Comparison of ENCODE assay signal across 20 mouse cellular contexts in the genomic region with DNA sequence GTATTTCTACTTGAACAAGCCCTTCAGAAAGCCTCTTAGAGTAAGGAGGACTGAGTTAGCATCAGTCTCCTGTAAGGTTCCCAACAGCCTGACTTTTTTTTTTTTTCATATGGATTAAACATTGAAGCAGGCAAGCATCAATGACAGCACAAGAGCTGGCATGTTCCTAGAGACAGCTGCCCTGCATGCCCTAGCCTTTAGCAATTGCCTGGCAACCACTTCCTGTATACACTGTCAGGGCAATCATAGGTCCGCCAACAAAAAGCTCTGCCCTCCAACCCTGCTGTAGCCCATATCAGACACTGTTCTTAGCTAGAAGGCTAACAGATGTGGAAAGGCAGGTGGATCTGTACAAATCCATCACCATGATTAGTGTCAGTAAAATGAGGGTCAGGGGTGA.
DNase-seq lines count a peak whose midpoint lies in the region; ATAC-seq and TF ChIP-seq lines count a peak whose summit lies in the region.
"Had no signal": no experiment of that assay in that cellular context is flagged by ENCODE, and none has a peak within 500 bp of the region (broad histone marks: within the 10 kb centered on the region; RNA-seq: fewer than 3 reads in every experiment).

No protein-coding gene starts in this region.

- H3K9me3 ChIP-seq in forebrain, embryonic 13.5 days (replicated peaks), result no peaks in the 10 kb centered on the region
- no peaks in the 10 kb centered on the region for H3K9me3 ChIP-seq in forebrain, embryonic 16.5 days (ENCODE audit: control insufficient read depth, low read length)
- H3K9me3 ChIP-seq: embryonic facial prominence, embryonic 13.5 days; heart, embryonic 15.5 days; hindbrain, embryonic 13.5 days had no signal

- 0 out of 2 replicates have a peak, but pooled peaks have one; percentile 41 for ATAC-seq in forebrain, embryonic 13.5 days
- ATAC-seq in forebrain, embryonic 16.5 days, result no peak
- peak; percentile 65 for ATAC-seq in granulocyte monocyte progenitor cell, adult 5-6 weeks (replicated peaks; ENCODE audit: poor library complexity, severe bottlenecking)
- ATAC-seq: intestine, embryonic 16.5 days had no signal

- intact Hi-C loops in left cerebral cortex, postnatal 4 days (cut with DNase I), result no loop called here

- peaks cover 12% of the 10 kb centered on the region for H3K36me3 ChIP-seq in forebrain, embryonic 13.5 days (ENCODE audit: poor library complexity, severe bottlenecking)
- peaks cover 12% of the 10 kb centered on the region for H3K36me3 ChIP-seq in forebrain, embryonic 16.5 days (ENCODE audit: control insufficient read depth, insufficient read depth)
- H3K36me3 ChIP-seq in myocyte (ENCODE audit: control insufficient read depth, insufficient read depth), result no peaks in the 10 kb centered on the region
- H3K36me3 ChIP-seq: G1E had no signal

- no peak overlapping the region for H3ac ChIP-seq in myocyte (ENCODE audit: control insufficient read depth, insufficient read length)

- H3K27me3 ChIP-seq in forebrain, embryonic 13.5 days, result no peaks in the 10 kb centered on the region
- no peaks in the 10 kb centered on the region for H3K27me3 ChIP-seq in forebrain, embryonic 16.5 days (replicated peaks; ENCODE audit: control insufficient read depth, insufficient read depth, low read length)
- H3K27me3 ChIP-seq in myocyte (ENCODE audit: control insufficient read depth, insufficient read depth, insufficient read length), result no peaks in the 10 kb centered on the region
- H3K27me3 ChIP-seq: embryonic facial prominence, embryonic 13.5 days; heart, embryonic 15.5 days; hindbrain, embryonic 13.5 days had no signal

- DNase-seq in left cerebral cortex, postnatal 4 days, result peak; percentile 13
- no peak for DNase-seq in left cerebral cortex, adult 18-20 months (ENCODE audit: low spot score in 2 of 2)
- DNase-seq in T-cell, adult 2 months (ENCODE audit: low spot score), result no peak
- DNase-seq: cerebellum, adult 9-11 months; gastrocnemius, postnatal 10 days; kidney, postnatal 36 days; layer of hippocampus, adult 9-11 months; thymus, postnatal 25 days had no signal

- 80% methylated on average over 1 of the region's 1 CpGs for WGBS in forebrain, embryonic 13.5 days
- WGBS in forebrain, embryonic 16.5 days, result 79% methylated on average over 1 of the region's 1 CpGs

- H3K4me3 ChIP-seq in forebrain, embryonic 13.5 days, result no peak overlapping the region
- H3K4me3 ChIP-seq in forebrain, embryonic 16.5 days (replicated peaks; ENCODE audit: low read length), result no peak overlapping the region
- H3K4me3 ChIP-seq in myocyte, result no peak overlapping the region
- H3K4me3 ChIP-seq: embryonic facial prominence, embryonic 13.5 days; heart, adult 2 months; heart, embryonic 15.5 days; hindbrain, embryonic 13.5 days had no signal

- H3K9ac ChIP-seq in forebrain, embryonic 13.5 days, result no peak overlapping the region
- no peak overlapping the region for H3K9ac ChIP-seq in forebrain, embryonic 16.5 days (replicated peaks; ENCODE audit: low read depth, low read length)
- H3K9ac ChIP-seq: embryonic facial prominence, embryonic 13.5 days; heart, embryonic 15.5 days; hindbrain, embryonic 13.5 days had no signal

- no peak overlapping the region for H3K27ac ChIP-seq in forebrain, embryonic 13.5 days
- no peak overlapping the region for H3K27ac ChIP-seq in forebrain, embryonic 16.5 days (ENCODE audit: low read length)
- H3K27ac ChIP-seq: embryonic facial prominence, embryonic 13.5 days; heart, adult 2 months; heart, embryonic 15.5 days; hindbrain, embryonic 13.5 days had no signal

- 0 out of 2 replicates have a peak, but pooled peaks cover 4% of the 10 kb centered on the region for H3K4me1 ChIP-seq in forebrain, embryonic 13.5 days
- H3K4me1 ChIP-seq in forebrain, embryonic 16.5 days (replicated peaks; ENCODE audit: control insufficient read depth, insufficient read depth, low read length), result peaks cover 5% of the 10 kb centered on the region
- H3K4me1 ChIP-seq: embryonic facial prominence, embryonic 13.5 days had no signal

- no peak for TF ChIP-seq POLR2A in myocyte (IDR thresholded peaks at IDR 0.05; ENCODE audit: insufficient read length, low read depth)

- H3K79me2 ChIP-seq in myocyte (ENCODE audit: control insufficient read depth, insufficient read depth), result no peaks in the 10 kb centered on the region

- no peak overlapping the region for H3K4me2 ChIP-seq in forebrain, embryonic 13.5 days
- H3K4me2 ChIP-seq in forebrain, embryonic 16.5 days (ENCODE audit: low read length), result no peak overlapping the region
- H3K4me2 ChIP-seq in myocyte (ENCODE audit: low read depth), result peak overlapping the region; percentile 31
- H3K4me2 ChIP-seq: embryonic facial prominence, embryonic 13.5 days; heart, embryonic 15.5 days; hindbrain, embryonic 13.5 days; liver, embryonic 11.5 days; midbrain, embryonic 11.5 days had no signal

TF ChIP-seq in myocyte, 11 proteins besides CTCF, POLR2A, EP300 and RAD21:
- TF ChIP-seq MYOD1 (IDR thresholded peaks at IDR 0.05; ENCODE audit: control insufficient read depth in 1 of 3, insufficient read length in 2 of 3, low read depth in 2 of 3) (peak in 2 of 3 experiments; percentile 57 to 89), TCF12 (IDR thresholded peaks at IDR 0.05; ENCODE audit: insufficient read depth, poor library complexity, severe bottlenecking) (no peak), MYOG (IDR thresholded peaks at IDR 0.05; ENCODE audit: control insufficient read depth in 1 of 3, insufficient read depth in 1 of 3, insufficient read length in 2 of 3, low read depth in 2 of 3) (peak in 1 of 3 experiments; percentile 68), TCF3 (IDR thresholded peaks at IDR 0.05; ENCODE audit: insufficient read length, low read depth) (no peak)
